Mouse (Mus musculus): ENCODE data around the gene Pdia6.

- TF ChIP-seq POLR2A (IDR thresholded peaks at IDR 0.05; ENCODE audit: borderline replicate concordance, insufficient read depth, low read length) (no peak), CTCF (IDR thresholded peaks at IDR 0.05; ENCODE audit: borderline replicate concordance, insufficient read depth, low read depth, low read length) (no peak)
These were observed 52.1 kb downstream of the Pdia6 start for GRCm38 (mm10) chr12:17318453-17318852.

All from cerebellum, adult 2 months (tissue).